Comparison of ENCODE assay signal across 9 mouse cellular contexts in the genomic region with DNA sequence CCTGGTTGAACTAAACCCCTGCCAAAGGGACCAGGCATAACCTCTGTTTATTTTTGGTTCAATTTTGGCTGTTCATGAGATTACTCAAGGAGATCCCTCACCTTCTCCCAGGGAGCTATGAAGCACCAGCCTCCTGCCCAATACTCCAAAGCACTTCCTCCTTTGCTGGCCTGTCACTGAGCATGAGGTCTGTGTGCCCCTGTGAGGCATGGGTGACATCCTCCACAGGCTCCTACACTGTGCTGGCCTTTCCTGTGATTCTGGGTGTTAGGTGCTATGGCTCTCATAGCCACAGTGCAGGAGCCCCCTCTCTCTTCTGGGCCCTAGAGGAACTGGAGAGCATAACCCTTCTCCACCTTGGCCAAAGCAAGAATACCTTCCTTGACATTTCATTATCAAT.
"Had no signal": no experiment of that assay in that cellular context is flagged by ENCODE, and none has a peak within 500 bp of the region (broad histone marks: within the 10 kb centered on the region; RNA-seq: fewer than 3 reads in every experiment).

No protein-coding gene starts in this region.

- ATAC-seq: midbrain, embryonic 13.5 days; midbrain, embryonic 15.5 days had no signal

- DNase-seq: lung, adult 18-20 months; lung, postnatal 10 days; lung, postnatal 4 days; right cerebral cortex, postnatal 14 days; thymus, adult 18-20 months; thymus, postnatal 14 days; thymus, postnatal 36 days had no signal
